Mouse (Mus musculus) adrenal gland, adult (tissue): ENCODE measurements at regions not wholly inside any gene's neighbourhood (a gene's known extent, or its start where the extent isn't known, plus 50 kb on each side); places are given as distances from the start of the nearest gene placed in this dataset.

Source experiments
- DNase-seq, 2 experiments: peaks; one replicate each; pipeline ENCODE4 v3.0.0; 2022 to 2023; ENCODE audit warnings: low spot score in 1 of 2; ENCODE audit not compliant: inconsistent age in 2 of 2

DNA sequence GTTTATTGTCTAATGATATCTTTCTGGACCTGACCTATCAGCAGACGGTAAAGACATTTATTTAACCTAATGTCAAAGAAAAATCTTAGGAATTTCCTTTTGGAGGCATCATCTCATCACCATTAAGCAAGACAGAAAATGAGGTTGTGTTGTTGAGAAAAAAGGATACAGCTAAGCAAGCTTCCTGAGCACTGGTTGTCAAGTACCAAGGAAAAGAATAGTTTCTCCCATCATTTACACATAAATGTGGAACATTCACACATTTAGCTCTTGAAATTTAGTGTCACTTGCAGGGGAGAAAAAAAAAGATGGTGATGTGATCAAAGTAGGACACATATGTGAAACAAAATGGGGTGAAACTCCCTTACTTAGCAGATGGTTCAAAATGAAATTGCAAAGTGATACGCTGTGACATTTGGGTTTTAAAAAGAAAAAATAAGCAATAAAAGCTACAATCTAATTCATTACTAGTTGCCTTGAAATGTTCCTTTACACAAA is 157.7 kb upstream of the 1700009N14Rik start:
- DNase-seq: no peak

DNA sequence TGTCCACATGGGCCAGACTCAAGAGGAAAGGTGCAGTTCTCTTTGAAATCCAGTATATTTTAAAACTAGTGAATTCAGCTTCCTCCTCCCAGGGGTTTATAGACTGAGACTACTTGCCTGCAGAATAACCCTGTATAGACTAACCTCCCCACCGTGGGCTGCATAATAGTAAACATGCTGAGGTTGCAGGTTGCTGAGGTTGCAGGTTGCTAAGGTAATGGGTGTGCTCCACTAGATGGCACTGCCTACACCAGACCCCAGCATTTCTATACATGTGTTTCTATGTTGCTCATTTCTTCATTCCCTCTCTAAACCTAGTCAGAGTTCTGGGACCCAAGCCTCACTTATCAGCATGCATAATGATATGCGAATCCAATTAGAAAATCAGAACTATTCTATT is 140.0 kb upstream of the 1700009N14Rik start:
- no peak for DNase-seq

- peak in 1 of 2 experiments; percentile 13 for DNase-seq
Measured at GRCm38 (mm10) chr4:39344401-39345138, 105.5 kb upstream of the 1700009N14Rik start.

GRCm38 (mm10) chr4:39345139-39345412 is 105.0 kb upstream of the 1700009N14Rik start:
- peak in 1 of 2 experiments; percentile 10 for DNase-seq

GRCm38 (mm10) chr4:39368159-39368558 is 81.9 kb upstream of the 1700009N14Rik start:
- DNase-seq: no peak

DNA sequence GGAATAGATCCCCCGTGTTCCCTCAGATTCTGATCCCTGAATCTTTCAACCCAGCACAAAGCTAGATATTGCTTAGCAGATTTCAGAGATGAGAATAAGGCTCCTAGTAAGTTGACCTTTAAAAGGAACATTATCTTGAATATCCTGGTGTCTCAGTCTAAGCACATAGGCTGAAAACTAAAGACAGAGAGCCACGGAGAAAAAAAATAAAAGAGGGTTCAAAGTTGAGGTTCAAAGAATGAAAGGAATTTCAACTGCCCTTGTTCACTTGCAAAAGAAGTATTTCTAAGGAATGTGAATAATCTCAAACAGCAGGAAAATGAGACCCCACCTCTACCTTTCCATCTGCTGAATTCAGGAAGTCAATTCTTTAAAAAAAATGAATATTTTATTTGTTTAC is 69.3 kb upstream of the 1700009N14Rik start:
- no peak for DNase-seq

GRCm38 (mm10) chr4:39398226-39398625 is 51.9 kb upstream of the 1700009N14Rik start:
- peak in 1 of 2 experiments; percentile 16 for DNase-seq
